Comparison of ENCODE assay signal across 9 mouse cellular contexts in genomic region chr13:24776146-24776844, GRCm38 (mm10). TPM values are rescaled to one million over a fixed set of nuclear protein-coding genes. Genes with fewer than 3 reads are reported as not detected.
DNase-seq lines count a peak whose midpoint lies in the region; ATAC-seq and TF ChIP-seq lines count a peak whose summit lies in the region.
"Had no signal": no experiment of that assay in that cellular context is flagged by ENCODE, and none has a peak within 500 bp of the region (broad histone marks: within the 10 kb centered on the region; RNA-seq: fewer than 3 reads in every experiment).

No protein-coding gene starts in this region.

- peak; percentile 77 for TF ChIP-seq CTCF in gastrocnemius, adult 2 months (IDR thresholded peaks at IDR 0.05)
- TF ChIP-seq CTCF in cerebellum, adult 2 months (IDR thresholded peaks at IDR 0.05; ENCODE audit: borderline replicate concordance, insufficient read depth, low read depth, low read length), result peak; percentile 81
- peak; percentile 78 for TF ChIP-seq CTCF in layer of hippocampus, adult 2 months (conservative IDR thresholded peaks at IDR 0.05)

- DNase-seq in gastrocnemius, adult 2 months, result peak; percentile 47
- no peak for DNase-seq in gastrocnemius, adult 8-10 months (ENCODE audit: low spot score in 2 of 2)
- DNase-seq in MEL-GATA-1-ER (ENCODE audit: extremely low read depth, low read depth), result peak; percentile 61
- DNase-seq in cerebellum, adult 2 months, result peak; percentile 47 to 58
- DNase-seq in layer of hippocampus, adult 2 months (ENCODE audit: low spot score in 2 of 2), result peak; percentile 25 to 59
- peak; percentile 71 for DNase-seq in lung, postnatal 25 days (ENCODE audit: low spot score)
- DNase-seq in spleen, postnatal 36 days (ENCODE audit: low spot score in 2 of 2), result peak; percentile 49 to 72

- no peak overlapping the region for H3K4me3 ChIP-seq in gastrocnemius, adult 2 months
- H3K4me3 ChIP-seq in cerebellum, adult 2 months (replicated peaks; ENCODE audit: insufficient read depth, low read depth, low read length), result no peak overlapping the region
- H3K4me3 ChIP-seq in layer of hippocampus, adult 2 months, result no peak overlapping the region

- intact Hi-C loops in gastrocnemius, adult 2 months (cut with DNase I), result no loop called here

- H3K27ac ChIP-seq in gastrocnemius, adult 2 months, result no peak overlapping the region
- no peak overlapping the region for H3K27ac ChIP-seq in cerebellum, adult 2 months (ENCODE audit: insufficient read depth, low read length)
- H3K27ac ChIP-seq in layer of hippocampus, adult 2 months, result no peak overlapping the region

- WGBS in cerebellum, adult 2 months, result 25% methylated on average over 7 of the region's 7 CpGs

- H3K27me3 ChIP-seq in cerebellum, adult 2 months (ENCODE audit: control insufficient read depth, insufficient read depth, low read length), result no peaks in the 10 kb centered on the region

- ATAC-seq in granulocyte monocyte progenitor cell, adult 5-6 weeks (replicated peaks; ENCODE audit: poor library complexity, severe bottlenecking), result peak; percentile 98

- no peaks in the 10 kb centered on the region for H3K4me1 ChIP-seq in cerebellum, adult 2 months (ENCODE audit: control insufficient read depth, insufficient read depth, low read length)

- TF ChIP-seq POLR2A in cerebellum, adult 2 months (IDR thresholded peaks at IDR 0.05; ENCODE audit: borderline replicate concordance, insufficient read depth, low read length), result no peak

RNA-seq across cellular contexts. Expression of gene Gmnn, which starts 14.6 kb away (rescaled TPM):
- total RNA-seq in gastrocnemius, adult 2 months (2021), result 1 to 10 TPM; 3.8 to 5.1 TPM
- total RNA-seq in gastrocnemius, adult 8-10 months (2022), result 1 to 10 TPM; 3.1 to 4.9 (median 4.0) TPM
- 7.9 and 8.3 TPM in 2 replicates for polyA plus RNA-seq in cerebellum, adult 2 months (2012; rRNA removed)
- 148 and 183 TPM in 2 replicates for total RNA-seq in granulocyte monocyte progenitor cell, adult 5-6 weeks (2014; fragmentation: Nextera tagmentation)
- 214 and 286 TPM in 2 replicates for total RNA-seq in granulocyte monocyte progenitor cell, adult 5-6 weeks (2017)
- total RNA-seq in layer of hippocampus, adult 2 months (2021), result 1 to 10 TPM; 2.3 to 2.9 TPM

RNA-seq across cellular contexts. Expression of gene BC005537, which starts 25.2 kb away (rescaled TPM):
- 10 to 100 TPM; 47.1 to 52.2 TPM for total RNA-seq in gastrocnemius, adult 2 months (2021)
- 10 to 100 TPM; 45.0 to 68.9 (median 57.9) TPM for total RNA-seq in gastrocnemius, adult 8-10 months (2022)
- 106 and 107 TPM in 2 replicates for polyA plus RNA-seq in cerebellum, adult 2 months (2012; rRNA removed)
- 166 and 184 TPM in 2 replicates for total RNA-seq in granulocyte monocyte progenitor cell, adult 5-6 weeks (2014; fragmentation: Nextera tagmentation)
- total RNA-seq in granulocyte monocyte progenitor cell, adult 5-6 weeks (2017), result 57.0 and 63.6 TPM in 2 replicates
- total RNA-seq in layer of hippocampus, adult 2 months (2021), result 100 to 1,000 TPM; 161 to 169 TPM

RNA-seq across cellular contexts. Expression of gene Armh2, which starts 35.3 kb away (rescaled TPM):
- total RNA-seq in gastrocnemius, adult 2 months (2021), result not detected
- not detected for total RNA-seq in gastrocnemius, adult 8-10 months (2022)
- polyA plus RNA-seq in cerebellum, adult 2 months (2012; rRNA removed), result not detected in 2 replicates
- not detected in 2 replicates for total RNA-seq in granulocyte monocyte progenitor cell, adult 5-6 weeks (2014; fragmentation: Nextera tagmentation)
- total RNA-seq in granulocyte monocyte progenitor cell, adult 5-6 weeks (2017), result not detected in 2 replicates
- total RNA-seq in layer of hippocampus, adult 2 months (2021), result not detected
- polyA plus RNA-seq: liver, embryonic 16.5 days had no signal

RNA-seq across cellular contexts. Expression of gene Acot13, which starts 55.0 kb away (rescaled TPM):
- 100 to 1,000 TPM; 123 to 190 TPM for total RNA-seq in gastrocnemius, adult 2 months (2021)
- 100 to 1,000 TPM; 129 to 137 (median 136) TPM for total RNA-seq in gastrocnemius, adult 8-10 months (2022)
- polyA plus RNA-seq in cerebellum, adult 2 months (2012; rRNA removed), result 150 and 152 TPM in 2 replicates
- total RNA-seq in granulocyte monocyte progenitor cell, adult 5-6 weeks (2014; fragmentation: Nextera tagmentation), result 37.7 and 40.4 TPM in 2 replicates
- 41.8 and 46.1 TPM in 2 replicates for total RNA-seq in granulocyte monocyte progenitor cell, adult 5-6 weeks (2017)
- 100 to 1,000 TPM; 103 TPM for total RNA-seq in layer of hippocampus, adult 2 months (2021)

RNA-seq across cellular contexts. Expression of gene Tdp2, which starts 55.2 kb away (rescaled TPM):
- total RNA-seq in gastrocnemius, adult 2 months (2021), result 1 to 10 TPM; 8.9 to 9.0 TPM
- 1 to 10 TPM; 7.2 to 9.8 (median 8.1) TPM for total RNA-seq in gastrocnemius, adult 8-10 months (2022)
- 43.4 and 46.3 TPM in 2 replicates for polyA plus RNA-seq in cerebellum, adult 2 months (2012; rRNA removed)
- total RNA-seq in granulocyte monocyte progenitor cell, adult 5-6 weeks (2014; fragmentation: Nextera tagmentation), result 48.4 and 84.7 TPM in 2 replicates
- 51.8 and 57.7 TPM in 2 replicates for total RNA-seq in granulocyte monocyte progenitor cell, adult 5-6 weeks (2017)
- 10 to 100 TPM; 22.0 to 22.7 TPM for total RNA-seq in layer of hippocampus, adult 2 months (2021)

Comparison
In these comparisons a context has a peak if more than half of its experiments do, and no peak if none do; other contexts are left out.
1. DNase-seq: peak in gastrocnemius, adult 2 months (single experiment), MEL-GATA-1-ER (single experiment), cerebellum, adult 2 months (2 of 2), layer of hippocampus, adult 2 months (2 of 2), lung, postnatal 25 days (single experiment) and spleen, postnatal 36 days (2 of 2); none in gastrocnemius, adult 8-10 months (0 of 2).
2. RNA of gene Gmnn, which starts 14.6 kb away (total RNA-seq): 148 to 286 TPM in granulocyte monocyte progenitor cell, adult 5-6 weeks; 3.8 to 5.1 TPM in gastrocnemius, adult 2 months, 3.1 to 4.9 TPM in gastrocnemius, adult 8-10 months and 2.3 to 2.9 TPM in layer of hippocampus, adult 2 months; every median in the first group is over 10 times any median in the second.
3. Peak in every context shown above with its lines, with median percentiles within 50 percentile points of each other: CTCF ChIP-seq.